Mouse (Mus musculus): Measurements from ENCODE around the gene Cyp4f37. TPM values are rescaled to one million over a fixed set of nuclear protein-coding genes. Genes with fewer than 3 reads are reported as not detected.

The Cyp4f37 gene
- not detected for polyA plus RNA-seq (2014; fragmentation: Illumina TruSeq; extraction: RNeasy Lipid Tissue Mini Kit (QIAGEN cat#74804); ENCODE audit: low read depth, low replicate concordance)

GRCm38 (mm10) chr17:32621018-32621417 lies at the start of gene Cyp4f37:
Gene Cyp4f37 (plus strand): TSS chr17:32621309.

GRCm38 (mm10) chr17:32658712-32659111 lies 37.6 kb downstream of the Cyp4f37 start, which contains the start of gene Cyp4f40:
Gene Cyp4f40 (plus strand): TSS chr17:32658900.

GRCm38 (mm10) chr17:32685048-32685750 lies 64.1 kb downstream of the Cyp4f37 start, which contains the start of gene Cyp4f15:
Gene Cyp4f15 (plus strand): TSS chr17:32685627.

Other genes starting within 250 kb of the Cyp4f37 start
- gene Wiz, start 231.9 kb upstream of the Cyp4f37 start, polyA plus RNA-seq (2014; fragmentation: Illumina TruSeq; extraction: RNeasy Lipid Tissue Mini Kit (QIAGEN cat#74804); ENCODE audit: low read depth, low replicate concordance), result 3.1 TPM
- 1.4 TPM for gene Rasal3, start 217.7 kb upstream of the Cyp4f37 start, polyA plus RNA-seq (2014; fragmentation: Illumina TruSeq; extraction: RNeasy Lipid Tissue Mini Kit (QIAGEN cat#74804); ENCODE audit: low read depth, low replicate concordance)
- gene Pglyrp2, start 197.1 kb upstream of the Cyp4f37 start, polyA plus RNA-seq (2014; fragmentation: Illumina TruSeq; extraction: RNeasy Lipid Tissue Mini Kit (QIAGEN cat#74804); ENCODE audit: low read depth, low replicate concordance), result 0.76 TPM
- gene Cyp4f39, start 168.6 kb upstream of the Cyp4f37 start, polyA plus RNA-seq (2014; fragmentation: Illumina TruSeq; extraction: RNeasy Lipid Tissue Mini Kit (QIAGEN cat#74804); ENCODE audit: low read depth, low replicate concordance), result not detected
- 1.6 TPM for gene Cyp4f17, start 115.3 kb upstream of the Cyp4f37 start, polyA plus RNA-seq (2014; fragmentation: Illumina TruSeq; extraction: RNeasy Lipid Tissue Mini Kit (QIAGEN cat#74804); ENCODE audit: low read depth, low replicate concordance)
- 39.0 TPM for gene Cyp4f16, start 84.8 kb upstream of the Cyp4f37 start, polyA plus RNA-seq (2014; fragmentation: Illumina TruSeq; extraction: RNeasy Lipid Tissue Mini Kit (QIAGEN cat#74804); ENCODE audit: low read depth, low replicate concordance)
- 13.2 TPM for gene Cyp4f40, start 37.6 kb downstream of the Cyp4f37 start, polyA plus RNA-seq (2014; fragmentation: Illumina TruSeq; extraction: RNeasy Lipid Tissue Mini Kit (QIAGEN cat#74804); ENCODE audit: low read depth, low replicate concordance)
- gene Cyp4f15, start 64.3 kb downstream of the Cyp4f37 start, polyA plus RNA-seq (2014; fragmentation: Illumina TruSeq; extraction: RNeasy Lipid Tissue Mini Kit (QIAGEN cat#74804); ENCODE audit: low read depth, low replicate concordance), result not detected
- gene Zfp871, start 167.0 kb downstream of the Cyp4f37 start, polyA plus RNA-seq (2014; fragmentation: Illumina TruSeq; extraction: RNeasy Lipid Tissue Mini Kit (QIAGEN cat#74804); ENCODE audit: low read depth, low replicate concordance), result 80.2 TPM
- gene Zfp811, start 188.6 kb downstream of the Cyp4f37 start, polyA plus RNA-seq (2014; fragmentation: Illumina TruSeq; extraction: RNeasy Lipid Tissue Mini Kit (QIAGEN cat#74804); ENCODE audit: low read depth, low replicate concordance), result 5.5 TPM
- gene Zfp799, start 209.0 kb downstream of the Cyp4f37 start, polyA plus RNA-seq (2014; fragmentation: Illumina TruSeq; extraction: RNeasy Lipid Tissue Mini Kit (QIAGEN cat#74804); ENCODE audit: low read depth, low replicate concordance), result 24.1 TPM

Data from sigmoid colon, adult 10 weeks (tissue).